Mouse (Mus musculus): ENCODE measurements around the gene Mmrn1.

Gene Mmrn1

DNA sequence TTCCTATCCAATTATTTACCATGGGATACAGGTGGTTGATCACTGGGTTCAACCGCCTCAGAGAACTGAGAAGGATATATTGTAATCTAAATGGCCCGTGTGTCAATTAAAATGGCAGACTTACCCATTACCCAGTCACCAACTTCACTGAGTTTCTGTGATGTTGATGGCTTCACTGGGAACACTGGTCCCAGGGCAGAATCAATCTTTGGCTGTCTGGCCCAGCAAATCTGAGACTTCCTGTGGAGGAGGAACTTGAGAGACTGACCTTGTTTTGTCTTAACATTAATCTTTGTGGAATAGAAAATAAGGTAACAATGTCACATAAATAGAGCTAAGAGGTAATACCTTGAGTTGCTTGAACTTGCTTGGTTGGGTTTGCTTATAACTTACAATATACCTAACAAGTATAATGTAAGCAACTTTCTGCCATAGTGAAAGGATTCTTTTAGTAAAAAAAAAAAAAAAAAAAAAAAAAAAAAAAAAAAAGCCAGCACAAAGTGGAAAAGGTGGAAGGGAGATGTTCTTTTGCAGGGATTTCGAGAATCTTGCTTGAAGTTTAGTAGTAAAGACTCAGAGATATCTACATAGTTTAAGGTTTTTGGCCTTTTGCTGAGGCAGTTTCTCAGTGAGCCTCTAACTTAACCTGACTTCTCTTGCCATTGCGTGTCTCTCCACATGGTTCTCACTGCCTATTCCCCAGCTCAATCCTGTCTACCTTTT is 68.8 kb downstream of the Mmrn1 start:
- in situ Hi-C loops (cut with MboI) = no loop called here

DNA sequence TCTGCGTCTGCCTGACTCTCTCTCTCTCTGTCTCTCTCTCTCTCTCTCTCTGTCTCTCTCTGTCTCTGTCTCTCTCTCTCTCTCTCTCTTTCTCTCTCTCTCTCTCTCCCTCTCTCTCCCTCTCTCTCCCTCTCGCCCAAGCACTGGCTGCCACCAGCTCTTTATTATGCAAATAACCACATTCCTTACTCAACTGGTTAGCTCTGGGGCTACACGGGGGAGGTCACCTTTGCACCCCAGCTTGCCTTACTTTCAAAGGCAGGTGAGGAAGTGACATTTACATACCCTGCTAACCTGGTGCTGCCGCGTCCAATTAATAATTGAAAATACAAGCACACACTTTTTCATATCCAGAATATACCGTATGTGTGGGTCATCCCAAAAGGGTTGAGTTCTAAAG is 69.3 kb downstream of the Mmrn1 start:
- in situ Hi-C loops (cut with MboI) = no loop called here

DNA sequence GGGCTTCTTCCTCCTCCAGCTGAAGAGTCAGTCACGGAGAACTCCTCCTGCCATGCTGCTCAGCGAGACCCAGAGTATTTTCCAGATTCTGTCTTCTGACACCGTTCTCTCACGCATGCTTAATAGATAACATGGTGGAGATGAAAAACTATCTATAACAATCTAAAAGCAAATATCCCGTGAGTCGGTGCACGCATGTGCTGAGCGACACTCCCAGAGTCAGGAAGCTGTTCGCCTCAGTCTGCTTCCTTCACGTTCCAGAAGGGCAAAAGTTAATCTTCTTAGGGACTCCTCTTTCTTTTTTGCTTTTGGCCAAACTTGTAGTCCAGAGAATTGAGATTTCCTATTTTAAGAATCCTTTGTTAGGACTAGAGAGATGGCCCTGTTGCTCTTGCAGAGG is 69.7 kb downstream of the Mmrn1 start:
- in situ Hi-C loops (cut with MboI) = no loop called here

DNA sequence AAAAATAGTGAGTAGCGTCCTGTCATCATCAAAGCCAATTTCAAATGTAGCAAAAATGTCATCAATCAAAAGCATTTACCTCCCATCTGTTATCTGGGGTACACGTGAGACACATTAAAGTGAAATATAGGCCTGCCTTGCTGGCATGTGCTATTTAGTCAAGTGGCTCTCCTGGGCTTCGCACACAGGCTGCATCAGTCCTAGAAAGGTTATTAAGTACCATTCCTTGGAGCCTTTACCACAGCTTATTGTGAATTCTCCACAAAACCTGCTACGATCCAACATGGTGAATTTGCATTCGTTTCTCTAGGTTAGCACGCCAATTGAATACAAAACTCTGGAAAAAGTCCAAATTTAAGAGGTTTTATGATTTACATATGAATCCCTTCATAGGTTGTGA is 70.8 kb downstream of the Mmrn1 start:
- in situ Hi-C loops (cut with MboI) = no loop called here

DNA sequence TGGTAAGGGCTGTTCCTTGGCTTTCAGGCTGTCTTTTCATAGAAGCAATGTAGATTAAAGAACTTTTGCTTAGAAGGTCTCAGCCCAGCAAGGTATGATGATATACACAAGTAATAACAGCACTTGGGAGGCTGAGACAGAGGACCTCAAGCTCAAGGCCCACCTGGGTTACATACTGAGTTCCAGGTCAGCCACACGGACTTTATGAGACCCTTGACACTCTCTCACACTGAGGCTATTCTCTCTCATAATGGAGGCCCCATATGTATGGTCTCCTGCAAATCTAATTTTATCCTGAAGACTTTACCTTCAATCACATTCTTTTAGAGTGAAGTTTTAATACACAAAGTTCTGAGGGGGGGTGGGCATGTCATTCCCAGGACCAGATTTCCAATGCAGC is 71.6 kb downstream of the Mmrn1 start:
- in situ Hi-C loops (cut with MboI) = no loop called here

DNA sequence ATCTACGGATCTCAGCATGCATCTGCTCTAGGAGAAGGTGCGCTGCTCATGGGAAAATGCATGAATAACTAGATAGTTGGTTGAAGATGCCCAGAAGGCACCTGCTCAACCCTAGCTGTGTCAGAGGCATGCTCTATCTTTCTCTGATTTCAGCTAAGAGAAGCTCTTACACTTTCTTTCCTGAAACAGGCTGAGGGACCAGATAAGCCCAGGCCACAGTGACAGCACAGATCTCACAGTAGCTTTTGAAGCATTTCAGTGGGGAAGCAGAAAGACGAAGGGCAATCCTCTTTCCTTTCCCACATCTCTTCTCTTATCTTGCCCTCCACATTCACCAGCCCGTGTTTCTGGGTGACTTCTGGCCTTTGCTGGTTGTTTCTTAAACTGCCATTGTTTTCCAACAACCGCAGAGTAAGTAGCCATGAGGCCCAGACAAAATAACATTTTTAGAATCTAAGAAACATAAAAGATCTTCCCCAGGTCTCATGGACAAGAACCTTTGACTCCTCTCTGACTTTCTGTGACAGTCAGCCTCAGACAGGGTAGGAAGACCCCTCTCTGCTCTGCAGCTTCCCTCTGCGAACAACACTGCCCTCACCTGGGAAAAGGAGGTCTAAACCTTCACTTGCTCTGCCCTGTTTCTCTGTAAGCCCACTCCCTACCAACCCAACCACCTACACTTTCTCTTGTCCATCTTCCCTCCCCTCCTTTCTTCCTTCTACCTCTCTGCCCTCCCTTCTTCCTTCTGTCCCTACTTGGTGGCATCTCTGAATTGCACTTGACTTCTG is 76.4 kb downstream of the Mmrn1 start:
- in situ Hi-C loops (cut with MboI) = no loop called here

DNA sequence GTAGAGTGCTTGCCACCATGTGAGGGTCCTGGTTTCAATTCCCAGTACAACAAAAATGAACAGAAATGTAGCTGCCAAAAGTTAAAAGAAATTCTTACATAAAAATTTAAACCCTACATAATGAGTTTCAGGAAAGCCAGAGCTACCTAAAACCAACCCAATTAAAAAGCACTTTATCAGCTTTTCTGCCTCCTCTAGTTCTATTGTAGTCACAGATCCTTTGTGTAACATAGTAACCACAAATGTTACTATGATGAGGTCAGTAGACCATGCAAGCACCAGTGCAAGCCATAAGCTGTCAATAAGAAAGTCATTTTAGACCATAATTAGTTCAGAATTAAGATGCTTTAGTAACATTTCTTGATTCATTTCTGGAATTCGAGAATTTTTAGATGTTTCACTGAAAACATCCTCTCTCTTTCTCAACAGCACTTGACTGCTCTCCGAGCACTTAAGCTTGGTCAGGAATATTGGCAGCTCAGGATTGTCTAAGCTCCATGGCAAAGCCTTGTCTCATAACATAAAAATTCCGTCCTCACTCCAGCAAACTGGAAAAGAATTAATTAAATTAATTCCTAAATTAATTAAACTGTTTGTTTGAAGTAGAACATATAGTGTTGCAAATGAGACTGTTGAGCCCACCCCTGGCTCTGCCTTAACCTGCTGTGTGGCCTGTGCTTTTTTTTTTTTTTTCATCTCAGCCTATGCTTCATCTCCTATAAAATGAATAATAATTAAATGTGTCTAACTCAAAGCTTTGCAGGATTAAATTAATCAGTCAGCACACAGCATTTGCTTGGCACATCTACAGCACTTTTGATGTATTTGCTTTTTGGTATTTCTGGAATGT is 79.4 kb downstream of the Mmrn1 start:
- in situ Hi-C loops (cut with MboI) = no loop called here

DNA sequence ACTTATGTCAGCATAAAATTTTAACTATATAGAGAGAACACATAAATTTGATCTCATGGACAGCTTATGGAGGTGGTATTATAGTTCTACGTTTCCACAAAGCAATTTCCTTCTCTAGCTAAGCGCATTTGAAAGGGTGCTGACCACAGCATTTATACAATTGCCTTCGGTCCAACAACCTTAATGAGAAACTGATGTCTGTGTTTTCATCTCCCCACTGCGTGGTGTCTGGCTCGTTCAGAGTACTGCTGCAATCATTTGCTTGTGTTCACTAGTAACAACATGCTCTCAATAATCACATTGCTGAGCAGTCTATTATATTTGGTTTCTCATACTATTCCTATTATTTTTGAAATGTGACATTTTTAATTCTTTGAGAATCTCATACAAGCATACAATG is 89.0 kb downstream of the Mmrn1 start:
- in situ Hi-C loops (cut with MboI) = no loop called here

DNA sequence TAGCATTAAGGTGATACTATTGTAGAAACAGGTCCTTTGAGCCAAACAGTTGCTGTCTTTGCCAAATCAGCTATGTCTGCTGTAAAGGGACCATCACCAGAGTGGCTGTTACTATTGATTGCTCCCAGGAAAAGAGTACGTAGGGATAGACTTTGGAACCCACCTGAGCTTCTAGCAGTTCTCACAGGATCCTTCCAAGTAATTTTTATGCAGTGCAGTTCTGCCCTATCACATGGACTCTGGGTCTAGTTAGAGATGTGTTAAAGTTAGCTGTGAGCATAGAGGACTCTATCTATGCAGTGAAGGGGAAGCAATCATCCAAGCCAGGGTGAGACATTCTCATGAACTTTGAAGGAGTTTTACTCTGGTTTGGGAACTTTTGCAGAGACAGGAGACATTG is 94.9 kb downstream of the Mmrn1 start:
- in situ Hi-C loops (cut with MboI) = no loop called here

DNA sequence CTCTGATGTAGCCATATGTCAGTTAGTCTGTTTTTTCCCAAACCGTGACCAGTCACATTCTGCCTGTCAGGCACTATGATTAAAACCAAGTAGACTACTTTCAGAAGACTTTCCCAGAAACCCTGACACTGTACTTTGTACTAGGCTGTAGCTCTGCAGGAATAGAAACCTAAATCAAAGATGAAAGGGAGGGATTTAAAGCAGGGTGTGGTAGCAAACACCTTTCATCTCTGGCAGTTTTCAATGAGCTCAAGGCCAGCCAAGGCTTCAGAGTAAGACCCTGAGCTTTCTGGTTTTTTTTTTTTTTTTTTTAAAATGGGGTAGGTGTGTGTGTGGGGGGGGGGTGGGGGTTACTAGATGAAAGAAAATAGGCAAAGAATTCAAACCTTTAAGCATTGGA is 96.2 kb downstream of the Mmrn1 start:
- in situ Hi-C loops (cut with MboI) = no loop called here

DNA sequence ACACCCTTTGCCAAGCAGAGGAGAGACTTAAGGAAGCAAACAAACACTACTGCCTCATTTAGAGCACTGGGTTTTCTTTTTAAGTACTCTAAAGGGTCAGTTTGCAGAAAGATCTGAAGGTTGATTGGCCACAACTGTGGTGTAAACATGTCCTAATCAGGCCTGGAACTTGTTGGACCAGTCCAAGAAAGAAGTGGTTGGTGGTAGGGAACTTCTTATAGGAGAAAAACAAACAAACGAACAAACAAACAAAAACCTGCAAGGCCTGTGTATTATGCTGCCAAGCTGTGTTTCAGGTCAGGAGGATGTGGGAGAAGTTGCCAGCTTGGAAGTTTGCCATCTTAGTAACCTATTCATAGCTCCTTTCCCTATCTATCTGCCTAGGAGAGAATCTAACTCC is 108.5 kb downstream of the Mmrn1 start:
- in situ Hi-C loops (cut with MboI) = no loop called here

Measured in mature B cell (primary cell).